Mouse (Mus musculus) urinary bladder, postnatal 10 days (tissue): Measurements from ENCODE around the gene Krt12.
A peak's percentile ranks its signal among the peaks of the same experiment; 100 is the strongest.

Source experiments
- DNase-seq: peaks from one replicate; pipeline ENCODE4 v3.0.0; 2022; ENCODE audit warnings: low spot score

Gene Krt12

GRCm38 (mm10) chr11:99422159-99422558, at the start of gene Krt12:
TSS of gene Krt12 (minus strand) at chr11:99422259.
- no peak for DNase-seq

- DNase-seq: no peak
Measured at GRCm38 (mm10) chr11:99469228-99469627, 47.2 kb upstream of the Krt12 start.

- no peak for DNase-seq
Measured at GRCm38 (mm10) chr11:99468566-99468965, 46.5 kb upstream of the Krt12 start.

GRCm38 (mm10) chr11:99466316-99466715, 44.3 kb upstream of the Krt12 start:
- no peak for DNase-seq

- peak; percentile 71 for DNase-seq
Measured at GRCm38 (mm10) chr11:99464836-99465235, 42.8 kb upstream of the Krt12 start.

GRCm38 (mm10) chr11:99463155-99463554, 41.1 kb upstream of the Krt12 start:
- DNase-seq: no peak

- DNase-seq: no peak
Measured at GRCm38 (mm10) chr11:99461736-99462135, 39.7 kb upstream of the Krt12 start.

- DNase-seq: no peak
Measured at GRCm38 (mm10) chr11:99458887-99459286, 36.8 kb upstream of the Krt12 start.

GRCm38 (mm10) chr11:99454759-99455158, 32.7 kb upstream of the Krt12 start:
- no peak for DNase-seq

GRCm38 (mm10) chr11:99454044-99454443, 32.0 kb upstream of the Krt12 start:
- no peak for DNase-seq

GRCm38 (mm10) chr11:99448769-99449168, 26.7 kb upstream of the Krt12 start:
- DNase-seq: no peak

GRCm38 (mm10) chr11:99441220-99441619, 19.2 kb upstream of the Krt12 start:
- no peak for DNase-seq

GRCm38 (mm10) chr11:99439465-99439864, 17.4 kb upstream of the Krt12 start:
- DNase-seq: no peak

- no peak for DNase-seq
Measured at GRCm38 (mm10) chr11:99437972-99438371, 15.9 kb upstream of the Krt12 start, which contains the start of gene Krt20. TSS of gene Krt20 (minus strand) at chr11:99438150.

- DNase-seq: no peak
Measured at GRCm38 (mm10) chr11:99436625-99437024, 14.6 kb upstream of the Krt12 start.

GRCm38 (mm10) chr11:99430670-99431069, 8.6 kb upstream of the Krt12 start:
- DNase-seq: no peak

GRCm38 (mm10) chr11:99420586-99420985, 1.5 kb downstream of the Krt12 start:
- no peak for DNase-seq

- DNase-seq: no peak
Measured at GRCm38 (mm10) chr11:99417819-99418218, 4.2 kb downstream of the Krt12 start.

GRCm38 (mm10) chr11:99416902-99417301, 5.2 kb downstream of the Krt12 start:
- no peak for DNase-seq

GRCm38 (mm10) chr11:99414463-99415147, 7.5 kb downstream of the Krt12 start:
- DNase-seq: no peak

GRCm38 (mm10) chr11:99413247-99413646, 8.8 kb downstream of the Krt12 start:
- no peak for DNase-seq

GRCm38 (mm10) chr11:99406186-99406585, 15.9 kb downstream of the Krt12 start:
- DNase-seq: no peak

- DNase-seq: no peak
Measured at GRCm38 (mm10) chr11:99399956-99400549, 22.0 kb downstream of the Krt12 start.

GRCm38 (mm10) chr11:99398832-99399231, 23.2 kb downstream of the Krt12 start:
- no peak for DNase-seq
